Comparison of ENCODE assay signal across 12 mouse cellular contexts in the genomic region with DNA sequence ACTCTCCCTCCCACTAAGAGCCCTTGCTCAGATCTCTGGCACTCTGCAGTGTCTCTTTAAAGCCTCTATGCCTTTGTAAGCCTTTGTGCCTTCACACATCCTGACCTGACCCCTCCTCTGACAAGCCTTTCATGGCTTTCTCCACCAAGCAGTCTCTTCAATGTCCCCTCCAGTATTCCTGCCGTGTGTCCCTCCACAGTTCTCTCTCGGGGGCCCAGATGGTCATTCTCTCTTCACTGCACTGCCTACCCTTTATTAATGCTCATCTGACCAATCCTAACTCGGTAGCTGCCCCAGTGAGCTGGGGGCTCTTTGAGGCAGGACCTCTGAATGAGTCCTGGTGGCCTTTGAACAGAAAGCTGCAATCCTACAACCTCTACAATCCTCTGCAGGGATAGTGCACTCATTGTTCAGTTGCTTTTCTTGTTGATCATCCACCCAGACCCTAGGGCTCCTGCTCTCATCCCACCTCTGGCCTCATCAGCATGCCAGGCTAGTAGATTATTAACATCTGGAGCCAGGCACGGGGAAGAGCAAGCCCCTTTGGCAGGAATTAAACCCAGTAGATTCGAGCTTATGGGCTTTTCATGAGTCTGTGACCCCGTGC.
A peak's percentile ranks its signal among the peaks of the same experiment; 100 is the strongest.
DNase-seq lines count a peak whose midpoint lies in the region; ATAC-seq lines count a peak whose summit lies in the region.
"Had no signal": no experiment of that assay in that cellular context is flagged by ENCODE, and none has a peak within 500 bp of the region (broad histone marks: within the 10 kb centered on the region; RNA-seq: fewer than 3 reads in every experiment).

No protein-coding gene starts in this region.

- H3K9ac ChIP-seq in heart, embryonic 15.5 days, result peak overlapping the region; percentile 21; the same call in 1 of the 2 replicates
- no peak overlapping the region for H3K9ac ChIP-seq in hindbrain, embryonic 14.5 days

- no peak overlapping the region for H3K4me2 ChIP-seq in heart, embryonic 15.5 days
- H3K4me2 ChIP-seq in hindbrain, embryonic 14.5 days (replicated peaks), result no peak overlapping the region
- H3K4me2 ChIP-seq: liver, embryonic 11.5 days had no signal

- no peaks in the 10 kb centered on the region for H3K9me3 ChIP-seq in heart, embryonic 15.5 days (replicated peaks)
- no peaks in the 10 kb centered on the region for H3K9me3 ChIP-seq in hindbrain, embryonic 14.5 days (ENCODE audit: control insufficient read depth, low read length)

- DNase-seq in heart, postnatal 10 days, result no peak
- DNase-seq in embryo, embryonic 10 days (ENCODE audit: low spot score), result peak; percentile 77
- DNase-seq in hindbrain, embryonic 14.5 days (ENCODE audit: low spot score), result no peak
- peak; percentile 62 to 88 for DNase-seq in kidney, postnatal 25 days
- no peak for DNase-seq in cerebellum, postnatal 4 days (ENCODE audit: low spot score in 2 of 2)
- DNase-seq in urinary bladder, adult 18-20 months (ENCODE audit: low spot score in 2 of 2), result no peak
- DNase-seq: adrenal gland, postnatal 36 days; cerebellum, postnatal 14 days; thymus, adult 2 months had no signal

- intact Hi-C loops in heart, postnatal 10 days (cut with DNase I), result no loop called here

- 44% methylated on average over 6 of the region's 6 CpGs for WGBS in heart, embryonic 15.5 days
- 5% methylated on average over 6 of the region's 6 CpGs for WGBS in hindbrain, embryonic 14.5 days

- peak overlapping the region; percentile 94 for H3K27ac ChIP-seq in heart, embryonic 15.5 days
- H3K27ac ChIP-seq in hindbrain, embryonic 14.5 days, result peak overlapping the region; percentile 28; the same call in 1 of the 2 replicates

- peaks cover 72% of the 10 kb centered on the region for H3K4me1 ChIP-seq in heart, embryonic 15.5 days (replicated peaks)
- H3K4me1 ChIP-seq in hindbrain, embryonic 14.5 days (replicated peaks; ENCODE audit: control insufficient read depth, insufficient read depth, low read length), result peaks cover 31% of the 10 kb centered on the region

- H3K36me3 ChIP-seq in heart, embryonic 15.5 days, result no peaks in the 10 kb centered on the region
- no peaks in the 10 kb centered on the region for H3K36me3 ChIP-seq in hindbrain, embryonic 14.5 days (replicated peaks; ENCODE audit: control insufficient read depth, insufficient read depth)

- H3K27me3 ChIP-seq in heart, embryonic 15.5 days, result no peaks in the 10 kb centered on the region
- no peaks in the 10 kb centered on the region for H3K27me3 ChIP-seq in hindbrain, embryonic 14.5 days (ENCODE audit: control insufficient read depth, insufficient read depth, low read length)

- H3K4me3 ChIP-seq in heart, embryonic 15.5 days, result no peak overlapping the region
- H3K4me3 ChIP-seq in hindbrain, embryonic 14.5 days (replicated peaks; ENCODE audit: low read length), result no peak overlapping the region

- no peak for ATAC-seq in heart, embryonic 15.5 days (replicated peaks; ENCODE audit: insufficient number of reproducible peaks, insufficient read depth, low FRiP score, low read depth)
- ATAC-seq in hindbrain, embryonic 14.5 days (ENCODE audit: low FRiP score), result no peak
- ATAC-seq in granulocyte monocyte progenitor cell, adult 5-6 weeks (replicated peaks; ENCODE audit: poor library complexity, severe bottlenecking), result no peak

Comparison
In these comparisons a context has a peak if more than half of its experiments do, and no peak if none do; other contexts are left out.
1. DNase-seq: peak in embryo, embryonic 10 days (single experiment) and kidney, postnatal 25 days (2 of 2); none in heart, postnatal 10 days (0 of 2), hindbrain, embryonic 14.5 days (single experiment), cerebellum, postnatal 4 days (0 of 2) and urinary bladder, adult 18-20 months (0 of 2).